Mouse (Mus musculus) liver, embryonic 15.5 days (tissue): ENCODE data around the gene P3h1. TPM values are rescaled to one million over a fixed set of nuclear protein-coding genes. Genes with fewer than 3 reads are reported as not detected.

Experiments used
- ATAC-seq: fragments of 200-750 bp; cut with Nextera tagmentation; 2 replicates; pipeline ENCODE4 v1.8.0; 2017; ENCODE audit warnings: moderate number of reproducible peaks, mild to moderate bottlenecking, moderate library complexity; ENCODE audit not compliant: insufficient read depth
- H3K27ac ChIP-seq: fragments of 300-500 bp; sonication (generic); replicated peaks from 2 replicates; pipeline ENCODE4 v1.5.1; 2015; ENCODE audit warnings: mild to moderate bottlenecking, inconsistent platforms
- H3K27me3 ChIP-seq: fragments of 300-500 bp; sonication (generic); 2 replicates; pipeline ENCODE4 v1.6.1; 2015; ENCODE audit warnings: mild to moderate bottlenecking, inconsistent platforms
- H3K36me3 ChIP-seq: fragments of 300-500 bp; sonication (generic); replicated peaks from 2 replicates; pipeline ENCODE4 v1.6.1; 2015; ENCODE audit warnings: moderate library complexity, mild to moderate bottlenecking, inconsistent platforms
- H3K4me1 ChIP-seq: fragments of 300-500 bp; sonication (generic); replicated peaks from 2 replicates; pipeline ENCODE4 v1.6.1; 2015; ENCODE audit warnings: inconsistent platforms
- H3K4me2 ChIP-seq: fragments of 300-500 bp; sonication (generic); 2 replicates; pipeline ENCODE4 v1.6.1; 2015; ENCODE audit warnings: moderate library complexity, mild to moderate bottlenecking, inconsistent platforms
- H3K4me3 ChIP-seq: fragments of 300-500 bp; sonication (generic); replicated peaks from 2 replicates; pipeline ENCODE4 v1.5.1; 2015; ENCODE audit warnings: mild to moderate bottlenecking, inconsistent platforms
- H3K9ac ChIP-seq: fragments of 300-500 bp; sonication (generic); 2 replicates; pipeline ENCODE4 v1.6.1; 2015; ENCODE audit warnings: moderate library complexity, mild to moderate bottlenecking, inconsistent platforms
- H3K9me3 ChIP-seq: fragments of 300-500 bp; sonication (generic); replicated peaks from 2 replicates; pipeline ENCODE4 v1.6.1; 2016; ENCODE audit warnings: inconsistent platforms
- WGBS: fragments of 180-500 bp; shearing (Covaris S2); methylation state at CpG from one replicate; pipeline ENCODE4 v1.1.7; 2015; ENCODE audit warnings: mixed read lengths; ENCODE audit not compliant: insufficient replicate concordance; 5-methylcytosine and 5-hydroxymethylcytosine counted together
- polyA plus RNA-seq: library from polyadenylated mRNA; unstranded; fragments of >200 nt; fragmentation: Nextera tagmentation; extraction: Ambion mirVana; gene quantifications from 2 replicates; pipeline ENCODE4 v1.2.1, GENCODE M21; 2015

The P3h1 gene
- polyA plus RNA-seq, 1 experiment from 2014 or later: 8.0 TPM

- Histone ChIP-seq H3K4me2 (no peak overlapping the region), H3K9me3 (no peaks in the 10 kb centered on the region), H3K4me3 (no peak overlapping the region), H3K27me3 (no peaks in the 10 kb centered on the region), H3K9ac (no peak overlapping the region), H3K36me3 (no peaks in the 10 kb centered on the region; the same call in 1 of the 2 replicates), H3K4me1 (no peaks in the 10 kb centered on the region), H3K27ac (no peak overlapping the region)
- ATAC-seq: no peak
- WGBS: 42% methylated on average over 7 of the region's 7 CpGs
Observed at GRCm38 (mm10) chr4:119252025-119252808, 19.5 kb downstream of the P3h1 start.

- Histone ChIP-seq H3K4me1 (0 out of 2 replicates have a peak, but pooled peaks cover under 1% of the 10 kb centered on the region), H3K27me3 (no peaks in the 10 kb centered on the region), H3K9ac (no peak overlapping the region), H3K27ac (no peak overlapping the region), H3K9me3 (no peaks in the 10 kb centered on the region), H3K36me3 (no peaks in the 10 kb centered on the region), H3K4me3 (no peak overlapping the region), H3K4me2 (no peak overlapping the region)
- 45% methylated on average over 9 of the region's 9 CpGs for WGBS
- no peak for ATAC-seq
Observed at GRCm38 (mm10) chr4:119254012-119254618, 21.4 kb downstream of the P3h1 start.

- H3K27ac ChIP-seq: no peak within 1 kb of the TSS
- WGBS: 73% methylated on average over 12 of the region's 12 CpGs
- H3K9me3 ChIP-seq: no peaks in the 10 kb centered on the region
- H3K4me3 ChIP-seq: no peak within 1 kb of the TSS
- no peak within 1 kb of the TSS for H3K9ac ChIP-seq
- no peaks in the 10 kb centered on the region for H3K27me3 ChIP-seq
- no peak for ATAC-seq
- H3K4me1 ChIP-seq: 0 out of 2 replicates have a peak, but pooled peaks cover 6% of the 10 kb centered on the region
- H3K4me2 ChIP-seq: no peak within 1 kb of the TSS
- H3K36me3 ChIP-seq: no peaks in the 10 kb centered on the region
Observed at GRCm38 (mm10) chr4:119255351-119255750, 22.6 kb downstream of the P3h1 start, which contains the start of gene Cldn19. Gene Cldn19 (plus strand): TSS chr4:119255414.

GRCm38 (mm10) chr4:119257083-119257482, 24.4 kb downstream of the P3h1 start:
- no peak overlapping the region for H3K4me3 ChIP-seq
- H3K36me3 ChIP-seq: no peaks in the 10 kb centered on the region
- no peak overlapping the region for H3K4me2 ChIP-seq
- 56% methylated on average over 6 of the region's 6 CpGs for WGBS
- no peak for ATAC-seq
- 0 out of 2 replicates have a peak, but pooled peaks cover 6% of the 10 kb centered on the region for H3K4me1 ChIP-seq
- no peaks in the 10 kb centered on the region for H3K9me3 ChIP-seq
- H3K27ac ChIP-seq: no peak overlapping the region
- H3K9ac ChIP-seq: no peak overlapping the region
- H3K27me3 ChIP-seq: 0 out of 2 replicates have a peak, but pooled peaks cover 4% of the 10 kb centered on the region

GRCm38 (mm10) chr4:119259344-119260254, 26.9 kb downstream of the P3h1 start:
- Histone ChIP-seq H3K9ac (no peak overlapping the region), H3K4me2 (no peak overlapping the region), H3K4me3 (no peak overlapping the region), H3K27ac (no peak overlapping the region), H3K9me3 (no peaks in the 10 kb centered on the region), H3K4me1 (0 out of 2 replicates have a peak, but pooled peaks cover 6% of the 10 kb centered on the region), H3K36me3 (no peaks in the 10 kb centered on the region), H3K27me3 (0 out of 2 replicates have a peak, but pooled peaks cover 4% of the 10 kb centered on the region)
- 66% methylated on average over 15 of the region's 15 CpGs for WGBS
- ATAC-seq: peak; percentile 45; the same call in 1 of the 2 replicates

- Histone ChIP-seq H3K4me1 (0 out of 2 replicates have a peak, but pooled peaks cover 6% of the 10 kb centered on the region), H3K27me3 (0 out of 2 replicates have a peak, but pooled peaks cover 4% of the 10 kb centered on the region), H3K27ac (no peak overlapping the region), H3K4me2 (no peak overlapping the region), H3K9ac (no peak overlapping the region), H3K36me3 (no peaks in the 10 kb centered on the region), H3K4me3 (no peak overlapping the region), H3K9me3 (no peaks in the 10 kb centered on the region)
- no peak for ATAC-seq
- 33% methylated on average over 7 of the region's 7 CpGs for WGBS
Observed at GRCm38 (mm10) chr4:119261087-119261713, 28.5 kb downstream of the P3h1 start.

GRCm38 (mm10) chr4:119262483-119262882, 29.8 kb downstream of the P3h1 start:
- no peak overlapping the region for H3K9ac ChIP-seq
- 75% methylated on average over 5 of the region's 5 CpGs for WGBS
- no peak for ATAC-seq

GRCm38 (mm10) chr4:119263459-119263858, 30.7 kb downstream of the P3h1 start:
- no peak overlapping the region for H3K4me2 ChIP-seq

More at GRCm38 (mm10) chr4:119262483-119262882, 29.8 kb downstream of the P3h1 start:
- 0 out of 2 replicates have a peak, but pooled peaks cover 4% of the 10 kb centered on the region for H3K27me3 ChIP-seq
- H3K4me1 ChIP-seq: 0 out of 2 replicates have a peak, but pooled peaks cover 6% of the 10 kb centered on the region
- no peaks in the 10 kb centered on the region for H3K9me3 ChIP-seq
- no peak overlapping the region for H3K4me2 ChIP-seq
- H3K4me3 ChIP-seq: no peak overlapping the region
- H3K27ac ChIP-seq: no peak overlapping the region
- H3K36me3 ChIP-seq: no peaks in the 10 kb centered on the region

GRCm38 (mm10) chr4:119266606-119267005, 33.9 kb downstream of the P3h1 start:
- ATAC-seq: no peak
- H3K9ac ChIP-seq: no peak overlapping the region
- no peaks in the 10 kb centered on the region; the same call in 1 of the 2 replicates for H3K4me1 ChIP-seq
- no peak overlapping the region for H3K27ac ChIP-seq
- H3K9me3 ChIP-seq: no peaks in the 10 kb centered on the region
- peaks cover 13% of the 10 kb centered on the region for H3K36me3 ChIP-seq
- 0 out of 2 replicates have a peak, but pooled peaks cover 3% of the 10 kb centered on the region for H3K27me3 ChIP-seq
- 54% methylated on average over 13 of the region's 13 CpGs for WGBS
- no peak overlapping the region for H3K4me3 ChIP-seq
- H3K4me2 ChIP-seq: no peak overlapping the region

More at GRCm38 (mm10) chr4:119263459-119263858, 30.7 kb downstream of the P3h1 start:
- Histone ChIP-seq H3K4me1 (0 out of 2 replicates have a peak, but pooled peaks cover 6% of the 10 kb centered on the region), H3K36me3 (no peaks in the 10 kb centered on the region), H3K9me3 (no peaks in the 10 kb centered on the region), H3K27me3 (0 out of 2 replicates have a peak, but pooled peaks cover 4% of the 10 kb centered on the region), H3K27ac (no peak overlapping the region), H3K4me3 (no peak overlapping the region), H3K9ac (no peak overlapping the region)
- ATAC-seq: no peak
- 57% methylated on average over 3 of the region's 3 CpGs for WGBS

- ATAC-seq: no peak
Observed at GRCm38 (mm10) chr4:119274627-119275026, 41.9 kb downstream of the P3h1 start.

More at GRCm38 (mm10) chr4:119274627-119275026, 41.9 kb downstream of the P3h1 start:
- H3K9ac ChIP-seq: no peak overlapping the region
- no peaks in the 10 kb centered on the region for H3K27me3 ChIP-seq
- H3K36me3 ChIP-seq: peaks cover 87% of the 10 kb centered on the region
- H3K27ac ChIP-seq: 0 out of 2 replicates have a peak overlapping the region, but pooled peaks have one; percentile 12
- H3K9me3 ChIP-seq: no peaks in the 10 kb centered on the region
- WGBS: 61% methylated on average over 1 of the region's 1 CpGs
- no peak overlapping the region for H3K4me3 ChIP-seq
- H3K4me1 ChIP-seq: peaks cover 3% of the 10 kb centered on the region; the same call in 1 of the 2 replicates
- H3K4me2 ChIP-seq: no peak overlapping the region
